ENCODE assay signal across 8 mouse cellular contexts in genomic region chr15:27715331-27715730, GRCm38 (mm10). TPM values are rescaled to one million over a fixed set of nuclear protein-coding genes. Genes with fewer than 3 reads are reported as not detected.
DNase-seq lines count a peak whose midpoint lies in the region; ATAC-seq lines count a peak whose summit lies in the region.

No protein-coding gene starts in this region.

- H3K4me2 ChIP-seq in liver, embryonic 12.5 days: no peak overlapping the region
- H3K4me2 ChIP-seq in liver, embryonic 11.5 days: no peak overlapping the region

- H3K9me3 ChIP-seq in liver, embryonic 12.5 days (replicated peaks): no peaks in the 10 kb centered on the region
- H3K9me3 ChIP-seq in liver, embryonic 11.5 days (ENCODE audit: control insufficient read depth, low read length): no peaks in the 10 kb centered on the region

- peak; percentile 47; the same call in 1 of the 2 replicates for ATAC-seq in liver, embryonic 12.5 days
- ATAC-seq in liver, embryonic 11.5 days (replicated peaks; ENCODE audit: low FRiP score): no peak

- WGBS in liver, embryonic 12.5 days (ENCODE audit: insufficient replicate concordance): 21% methylated on average over 3 of the region's 3 CpGs
- WGBS in liver, embryonic 11.5 days: 20% methylated on average over 3 of the region's 3 CpGs

- no peak overlapping the region for H3K4me3 ChIP-seq in liver, embryonic 12.5 days
- H3K4me3 ChIP-seq in liver, embryonic 11.5 days (ENCODE audit: low read depth, low read length): no peak overlapping the region

- no peak overlapping the region for H3K9ac ChIP-seq in liver, embryonic 12.5 days
- H3K9ac ChIP-seq in liver, embryonic 11.5 days (ENCODE audit: low read depth, low read length): no peak overlapping the region

- H3K27ac ChIP-seq in liver, embryonic 12.5 days: no peak overlapping the region
- H3K27ac ChIP-seq in liver, embryonic 11.5 days (ENCODE audit: low read depth, low read length): no peak overlapping the region

- no peaks in the 10 kb centered on the region for H3K4me1 ChIP-seq in liver, embryonic 12.5 days
- no peaks in the 10 kb centered on the region for H3K4me1 ChIP-seq in liver, embryonic 11.5 days (replicated peaks; ENCODE audit: control insufficient read depth, insufficient read depth, low read length)

- no peaks in the 10 kb centered on the region for H3K36me3 ChIP-seq in liver, embryonic 12.5 days
- H3K36me3 ChIP-seq in liver, embryonic 11.5 days (ENCODE audit: control insufficient read depth, insufficient read depth, low read length): no peaks in the 10 kb centered on the region

- peak; percentile 13 to 36 for DNase-seq in adrenal gland, postnatal 36 days
- no peak for DNase-seq in adrenal gland, postnatal 4 days (ENCODE audit: low spot score in 2 of 2)
- no peak for DNase-seq in liver, embryonic 11.5 days (ENCODE audit: low spot score)
- DNase-seq in cerebellum, adult 9-11 months: peak; percentile 19
- peak; percentile 45 for DNase-seq in kidney, adult 9 months
- DNase-seq in lung, postnatal 25 days (ENCODE audit: low spot score): peak; percentile 64
- peak; percentile 77 for DNase-seq in thymus, postnatal 0 days (ENCODE audit: low spot score)

- H3K27me3 ChIP-seq in liver, embryonic 12.5 days (replicated peaks): no peaks in the 10 kb centered on the region
- H3K27me3 ChIP-seq in liver, embryonic 11.5 days (replicated peaks; ENCODE audit: control insufficient read depth, insufficient read depth, low read length): no peaks in the 10 kb centered on the region

RNA-seq across cellular contexts. Expression of gene Otulinl, which starts 34.0 kb away (rescaled TPM):
- total RNA-seq in adrenal gland, postnatal 36 days (2021): 1 to 10 TPM; 6.1 to 7.5 TPM
- 1 to 10 TPM; 6.2 to 8.3 TPM for total RNA-seq in adrenal gland, postnatal 4 days (2021)
- polyA plus RNA-seq in liver, embryonic 12.5 days (2016; fragmentation: Nextera tagmentation; extraction: Ambion mirVana): 7.6 and 8.7 TPM in 2 replicates
- 13.4 and 14.7 TPM in 2 replicates for polyA plus RNA-seq in liver, embryonic 11.5 days (2014; fragmentation: Nextera tagmentation; extraction: Ambion mirVana)
- 75.9 and 97.4 TPM in 2 replicates for polyA plus RNA-seq in thymus, postnatal 0 days (2015; fragmentation: Nextera tagmentation; extraction: Ambion mirVana)

Comparison
In these comparisons a context has a peak if more than half of its experiments do, and no peak if none do; other contexts are left out.
1. DNase-seq: peak in adrenal gland, postnatal 36 days (2 of 2), cerebellum, adult 9-11 months (single experiment), kidney, adult 9 months (single experiment), lung, postnatal 25 days (single experiment) and thymus, postnatal 0 days (single experiment); none in adrenal gland, postnatal 4 days (0 of 2) and liver, embryonic 11.5 days (single experiment).